Mouse (Mus musculus) spleen, postnatal 10 days (tissue): ENCODE results near the gene Glb1l.

ENCODE experiments used
- DNase-seq, 2 experiments: peaks; one replicate each; pipeline ENCODE4 v3.0.0; 2021 to 2022; ENCODE audit warnings: low spot score in 2 of 2

The Glb1l gene

DNA sequence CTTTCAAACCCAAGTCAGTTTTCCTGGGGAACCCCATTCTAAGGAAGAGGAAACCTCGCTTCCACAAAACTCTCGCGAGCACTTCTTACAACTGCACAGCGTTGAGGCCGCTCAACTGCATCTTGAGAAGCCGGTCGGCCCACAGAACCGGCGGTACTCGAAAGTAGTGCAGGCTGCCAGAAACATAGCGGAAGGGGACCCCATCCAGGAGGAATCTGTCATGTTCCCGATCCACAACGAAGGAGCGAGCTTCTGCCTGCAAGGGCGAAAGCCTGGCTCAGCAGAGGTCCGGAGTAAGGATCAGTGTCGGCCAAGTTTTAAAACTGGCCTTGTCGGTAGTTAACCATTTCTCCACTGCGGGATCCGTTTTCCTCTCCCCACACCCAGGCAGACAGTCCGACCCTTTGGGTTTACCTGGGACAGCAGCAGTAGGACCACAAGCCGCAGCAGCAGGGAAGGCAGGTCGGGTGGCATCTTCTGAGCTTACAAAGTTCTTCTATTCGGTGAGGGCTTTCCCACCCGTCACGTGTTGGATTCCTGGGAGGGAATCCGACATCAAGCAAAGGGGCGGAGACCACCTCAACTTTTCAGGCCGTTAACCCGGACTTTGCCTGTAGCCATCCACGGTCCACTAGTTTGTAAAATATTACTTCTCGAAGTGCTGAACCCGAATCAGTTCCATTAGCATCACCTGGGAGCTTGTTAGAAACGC is 1.5 kb downstream of the Glb1l start:
- DNase-seq, result peak; percentile 61 to 70

GRCm38 (mm10) chr1:75201236-75201635 is 9.4 kb downstream of the Glb1l start:
- no peak for DNase-seq

DNA sequence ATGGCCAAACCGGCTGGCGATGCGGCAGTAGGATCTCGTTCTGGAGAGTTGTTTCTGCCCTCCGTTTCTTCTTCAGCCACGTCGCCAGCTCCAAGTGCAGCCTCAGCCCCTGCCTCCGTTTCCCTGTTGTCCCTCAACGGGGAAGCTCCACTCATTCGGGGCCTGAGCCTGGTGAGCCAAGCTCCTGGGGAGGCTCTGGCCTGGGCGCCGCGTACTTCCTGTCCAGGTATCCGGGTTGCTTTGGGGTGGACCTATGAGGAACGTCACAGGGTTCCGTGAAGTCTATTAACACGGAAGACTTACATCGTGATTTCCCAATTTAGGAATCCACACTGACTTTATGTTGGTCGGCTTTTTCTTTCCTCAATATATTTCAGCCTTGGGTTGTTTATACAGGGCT is 18.2 kb downstream of the Glb1l start:
- peak; percentile 46 to 58 for DNase-seq

- peak; percentile 87 to 94 for DNase-seq
Observed at GRCm38 (mm10) chr1:75191622-75192402, 18.8 kb downstream of the Glb1l start, which contains the start of the genes Ankzf1 and Atg9a. TSS of gene Ankzf1 (plus strand) at chr1:75192151. TSS of gene Atg9a (minus strand) at chr1:75192196.

GRCm38 (mm10) chr1:75191258-75191621 is 19.4 kb downstream of the Glb1l start:
- peak in 1 of 2 experiments; percentile 48 for DNase-seq

DNA sequence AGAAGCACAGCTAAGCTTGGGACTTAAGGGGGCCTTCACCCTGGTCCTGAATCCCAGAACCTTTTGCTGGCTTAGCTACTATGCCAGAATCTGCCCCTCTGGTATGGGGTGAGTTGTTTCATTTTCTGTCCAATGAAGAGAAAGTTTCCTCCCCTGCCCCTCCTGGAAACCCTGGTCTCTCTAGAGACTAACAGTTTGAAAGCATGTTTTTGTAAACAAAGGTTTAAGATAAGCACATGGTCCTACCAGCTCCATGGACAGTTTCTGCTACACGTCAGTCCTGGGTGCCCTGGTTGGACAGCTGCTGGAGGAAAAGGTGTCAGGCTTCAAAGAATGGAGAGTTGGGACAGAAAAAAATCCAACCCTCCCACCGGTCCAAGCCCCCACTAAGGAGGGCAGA is 20.0 kb downstream of the Glb1l start:
- DNase-seq, result peak in 1 of 2 experiments; percentile 31

DNA sequence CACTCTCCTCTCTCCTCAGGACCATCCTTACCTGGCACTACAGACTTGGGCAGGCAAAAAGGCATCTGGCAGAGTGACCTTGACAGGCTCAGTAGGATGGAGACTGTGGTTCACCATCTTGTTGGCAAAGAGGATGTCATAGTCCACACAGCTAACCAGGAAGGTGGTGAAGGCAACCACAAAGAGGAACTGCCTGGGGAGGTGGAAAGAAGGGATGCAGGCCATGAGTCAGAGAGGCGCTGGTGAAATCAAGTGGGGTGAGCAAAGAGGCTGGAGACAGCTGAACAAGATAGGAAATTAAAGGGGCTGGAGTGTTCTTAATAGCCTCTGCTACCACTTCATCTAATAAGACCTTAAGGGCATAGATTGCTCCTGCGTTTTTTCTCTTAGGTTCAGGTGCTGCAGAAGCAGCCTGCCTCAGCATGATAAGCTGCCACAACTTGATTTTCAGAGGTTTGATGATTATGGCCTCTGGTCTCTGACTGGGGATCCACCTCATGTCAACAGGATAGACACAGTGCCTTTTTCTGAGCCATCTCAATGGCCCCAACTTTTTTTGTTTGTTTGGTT is 22.6 kb downstream of the Glb1l start:
- DNase-seq, result no peak

DNA sequence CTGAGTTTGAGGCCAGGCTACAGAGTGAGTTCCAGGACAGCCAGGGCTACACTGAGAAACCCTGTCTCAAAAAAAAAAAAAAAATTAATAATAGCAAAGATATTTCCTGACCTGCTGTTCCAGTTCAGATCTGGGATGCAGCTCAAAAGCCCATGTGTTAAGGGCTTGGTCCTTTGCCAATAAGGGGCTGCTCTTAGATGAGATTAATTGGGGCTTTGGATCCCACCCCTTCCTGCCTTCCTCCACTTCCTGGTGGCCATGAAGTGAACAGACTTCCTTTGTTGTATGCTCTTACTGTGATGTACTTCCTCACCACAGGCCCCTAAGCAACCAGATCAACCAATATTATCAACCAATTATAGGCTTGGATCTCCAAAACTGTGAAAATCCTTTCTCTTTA is 23.5 kb downstream of the Glb1l start:
- no peak for DNase-seq

DNA sequence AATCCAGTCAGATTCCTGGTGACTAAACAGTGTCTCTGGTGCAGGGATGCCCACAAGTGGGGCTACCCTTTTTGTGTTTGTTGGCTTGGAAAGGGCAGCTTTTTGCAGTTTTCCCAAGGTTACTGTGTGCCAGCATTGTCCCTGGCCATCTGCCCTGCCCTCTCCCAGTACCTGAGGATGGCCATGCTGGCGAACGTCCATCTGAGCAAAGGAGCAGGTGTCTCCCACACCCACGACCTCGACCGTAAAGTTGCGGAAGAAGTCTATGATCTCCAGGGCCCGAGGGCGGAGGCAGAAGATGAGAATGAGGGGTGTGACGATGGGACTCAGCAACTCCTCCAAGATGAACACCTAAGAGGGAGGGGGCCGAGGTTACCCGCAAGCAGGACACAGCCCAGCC is 25.1 kb downstream of the Glb1l start:
- DNase-seq, result no peak

DNA sequence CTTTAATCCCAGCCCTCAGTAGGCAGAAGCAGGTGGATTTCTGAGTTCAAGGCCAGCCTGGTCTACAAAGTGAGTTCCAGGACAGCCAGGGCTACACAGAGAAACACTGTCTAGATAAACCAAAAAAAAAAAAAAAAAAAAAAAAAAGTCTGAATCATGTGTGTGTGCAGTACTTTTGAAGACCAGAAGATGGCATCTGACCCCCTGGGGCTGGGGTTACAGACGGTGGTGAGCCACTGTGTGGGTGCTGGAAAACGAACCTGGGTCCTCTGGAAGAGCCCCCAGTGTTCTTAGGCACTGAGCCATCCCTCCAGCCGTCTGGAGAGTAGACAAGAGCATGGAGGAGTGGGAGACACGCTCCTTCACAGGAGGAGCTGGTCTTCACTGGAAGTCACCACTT is 28.5 kb downstream of the Glb1l start:
- DNase-seq, result no peak

- DNase-seq, result no peak
Observed at GRCm38 (mm10) chr1:75181377-75181870, 29.2 kb downstream of the Glb1l start.

DNA sequence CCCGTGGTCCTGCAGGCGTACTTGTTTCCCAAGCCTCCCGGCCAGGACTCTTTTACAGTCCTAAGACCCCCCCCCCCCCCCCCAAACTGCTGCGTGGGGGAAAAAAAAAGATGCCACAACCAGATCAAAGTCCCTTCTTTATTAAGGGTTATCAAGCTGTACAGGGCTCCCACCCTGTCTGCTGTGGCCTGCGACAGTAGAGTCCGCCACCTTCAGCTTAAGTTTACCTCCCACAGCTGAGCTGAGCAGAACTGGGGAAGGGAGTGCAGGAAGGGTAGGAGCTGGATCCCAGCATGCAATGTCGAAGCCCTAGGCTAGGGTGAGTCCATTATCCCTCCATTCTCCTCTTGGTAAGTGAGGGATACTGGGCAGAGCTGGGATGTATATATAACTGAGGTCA is 29.9 kb downstream of the Glb1l start:
- no peak for DNase-seq

DNA sequence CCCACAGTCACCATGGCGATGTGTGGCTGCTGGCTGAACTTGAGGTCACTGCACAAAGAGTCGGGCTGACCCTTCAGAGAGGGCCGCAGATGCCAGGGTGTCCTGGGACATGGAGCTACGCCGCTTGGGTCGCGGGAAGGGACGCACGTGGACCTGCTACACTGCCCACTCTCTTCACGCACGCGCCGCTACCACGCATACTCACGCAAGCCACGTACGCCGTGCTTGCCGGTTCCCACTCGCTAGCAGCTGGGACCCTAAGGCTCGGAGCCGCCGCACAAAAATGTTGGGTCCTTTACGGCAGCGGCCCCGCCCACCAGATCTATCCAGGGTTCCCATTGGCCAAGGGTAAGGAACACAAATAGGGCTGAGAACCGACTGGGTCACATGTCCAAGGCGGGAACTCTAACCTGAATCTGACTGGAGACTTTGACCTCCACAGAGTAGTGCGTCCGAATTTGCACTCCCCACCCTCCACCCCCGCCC is 30.5 kb downstream of the Glb1l start, which contains the start of gene Abcb6:
Abcb6 (minus strand) TSS at position 288 of the 486 bp plus-strand sequence.
- DNase-seq, result peak; percentile 86 to 95

GRCm38 (mm10) chr1:75179334-75180104 is 31.1 kb downstream of the Glb1l start:
- peak; percentile 68 to 69 for DNase-seq

GRCm38 (mm10) chr1:75168472-75169464 is 41.8 kb downstream of the Glb1l start, which contains the start of gene Zfand2b:
TSS of gene Zfand2b (plus strand) at chr1:75168646.
- DNase-seq, result peak; percentile 99

- DNase-seq, result no peak
Observed at GRCm38 (mm10) chr1:75168093-75168471, 42.5 kb downstream of the Glb1l start.

DNA sequence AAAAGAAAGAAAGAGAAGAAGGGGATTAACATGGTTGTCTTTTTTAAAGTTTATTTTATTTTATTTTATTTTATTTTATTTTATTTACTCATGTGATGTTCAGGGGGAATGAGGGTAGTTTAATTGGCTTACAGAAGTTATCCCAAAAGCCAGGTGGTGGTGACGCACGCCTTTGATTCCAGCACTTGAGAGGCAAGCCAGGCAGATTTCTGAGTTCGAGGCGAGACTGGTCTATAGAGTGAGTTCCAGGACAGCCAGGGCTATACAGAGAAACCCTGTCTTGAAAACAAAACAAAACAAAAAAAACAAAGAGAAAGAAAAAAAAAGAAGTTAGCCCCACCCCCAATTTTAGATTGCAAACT is 50.4 kb downstream of the Glb1l start:
- no peak for DNase-seq

- no peak for DNase-seq
Observed at GRCm38 (mm10) chr1:75159540-75160255, 50.9 kb downstream of the Glb1l start.

DNA sequence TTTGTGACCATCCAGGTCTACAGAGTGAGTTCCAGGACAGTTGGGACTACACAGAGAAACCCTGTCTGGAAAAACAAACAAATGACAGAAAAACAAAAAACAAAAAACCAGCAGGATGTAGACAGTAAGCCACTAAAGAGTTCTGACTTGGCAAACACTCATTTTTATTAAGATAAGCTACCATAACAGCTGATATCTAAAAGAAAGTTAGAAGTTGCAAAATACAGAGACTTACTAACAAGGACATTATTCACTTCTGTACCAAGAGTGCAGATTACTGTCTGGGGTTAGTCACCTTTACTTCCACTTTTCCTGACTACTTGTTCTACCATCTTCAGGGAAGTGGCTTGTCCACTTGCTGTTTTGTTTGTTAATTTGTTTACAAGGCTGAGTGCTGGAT is 51.6 kb downstream of the Glb1l start:
- no peak for DNase-seq

DNA sequence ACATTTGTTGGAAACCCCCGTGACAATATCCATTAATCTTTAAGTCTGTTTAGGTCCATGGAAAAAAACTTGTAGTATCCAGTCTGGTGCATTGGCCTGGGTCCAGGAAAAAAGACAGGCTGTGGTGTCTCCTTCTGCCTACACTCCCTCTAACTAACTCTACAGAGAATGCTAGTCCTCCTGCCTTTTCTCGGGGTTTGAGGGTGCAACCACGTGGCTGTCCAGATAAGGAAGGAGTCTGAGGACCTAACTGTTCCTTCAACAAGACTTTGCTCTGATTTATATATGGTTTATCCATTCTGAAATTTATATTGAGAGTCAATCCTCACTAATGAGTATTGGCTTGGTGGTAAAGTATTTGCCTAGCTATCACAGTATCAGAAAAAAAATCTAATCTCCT is 54.8 kb downstream of the Glb1l start:
- no peak for DNase-seq
